Mouse (Mus musculus): Measurements from ENCODE around the gene Mfsd4b3. TPM values are rescaled to one million over a fixed set of nuclear protein-coding genes. Genes with fewer than 3 reads are reported as not detected.
A peak's percentile ranks its signal among the peaks of the same experiment; 100 is the strongest.
"Not testable (repeated sequence)": the region's sequence is repeated elsewhere in the genome, so short reads cannot be mapped to it uniquely, and the experiment has no call there.

Gene Mfsd4b3
- 0.15 and 0.23 TPM in 2 replicates for polyA plus RNA-seq (2016; fragmentation: Nextera tagmentation; extraction: Ambion mirVana)

DNA sequence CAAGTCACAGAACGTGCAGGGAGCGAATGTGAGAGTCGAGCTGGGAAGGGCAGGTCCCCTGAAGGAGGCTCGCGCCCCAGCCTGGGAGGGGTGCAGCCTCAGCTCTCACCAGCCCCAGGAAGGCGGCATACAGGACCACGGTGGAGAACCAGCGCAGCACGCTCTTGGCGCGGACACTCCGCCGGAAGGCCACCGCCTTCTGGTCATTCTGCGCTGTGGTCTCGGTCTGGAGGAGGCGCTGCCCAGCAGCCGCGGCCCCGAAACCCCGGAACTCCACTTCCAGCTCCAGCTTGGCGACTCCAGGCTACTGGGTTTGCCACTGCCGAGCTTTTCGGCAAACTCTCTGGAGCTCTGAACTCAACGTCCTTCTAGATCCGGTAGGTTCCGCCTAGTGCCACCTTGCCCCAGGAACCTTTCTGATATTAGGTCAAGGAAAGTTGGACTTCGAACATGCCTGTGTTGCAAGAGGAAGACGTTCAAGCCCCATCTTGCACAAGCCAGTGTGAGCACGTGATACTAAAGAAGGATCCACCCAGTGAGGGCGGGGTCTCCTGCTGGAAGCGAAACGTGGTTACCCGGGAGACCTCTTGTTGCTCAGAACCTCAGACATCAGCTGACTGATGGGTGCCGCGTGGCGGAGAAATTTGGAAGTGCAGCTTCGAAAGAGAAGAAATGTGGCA is at the start of gene Mfsd4b3:
Gene Mfsd4b3 (minus strand): TSS at position 393 of the 680 bp plus-strand sequence.
- WGBS, result 0% methylated on average over 38 of the region's 38 CpGs
- H3K4me2 ChIP-seq, result peak within 1 kb of the TSS; percentile 96
- H3K4me1 ChIP-seq (replicated peaks), result peaks cover 5% of the 10 kb centered on the region
- H3K27me3 ChIP-seq, result no peaks in the 10 kb centered on the region
- no peaks in the 10 kb centered on the region for H3K9me3 ChIP-seq
- H3K4me3 ChIP-seq (replicated peaks), result peak within 1 kb of the TSS; percentile 56
- H3K27ac ChIP-seq, result 0 out of 2 replicates have a peak within 1 kb of the TSS, but pooled peaks have one; percentile 12
- peak; percentile 96 for ATAC-seq (ENCODE audit: insufficient number of reproducible peaks, insufficient read depth, low FRiP score, low TSS enrichment, low read depth)
- H3K36me3 ChIP-seq, result no peaks in the 10 kb centered on the region
- peak within 1 kb of the TSS; percentile 61 for H3K9ac ChIP-seq (replicated peaks)

- Histone ChIP-seq H3K4me2 (no peak overlapping the region), H3K9me3 (no peaks in the 10 kb centered on the region)
Measured at GRCm38 (mm10) chr10:40009591-40009990, 49.6 kb upstream of the Mfsd4b3 start.

GRCm38 (mm10) chr10:40008847-40009246 is 48.9 kb upstream of the Mfsd4b3 start:
- 69% methylated on average over 4 of the region's 4 CpGs for WGBS
- not testable (repeated sequence) for H3K4me2 ChIP-seq; H3K27ac ChIP-seq; H3K36me3 ChIP-seq; H3K27me3 ChIP-seq; H3K9me3 ChIP-seq; H3K4me3 ChIP-seq (replicated peaks); ATAC-seq (ENCODE audit: insufficient number of reproducible peaks, insufficient read depth, low FRiP score, low TSS enrichment, low read depth); H3K9ac ChIP-seq (replicated peaks)
- H3K4me1 ChIP-seq (replicated peaks), result peaks cover 15% of the 10 kb centered on the region

More at GRCm38 (mm10) chr10:40009591-40009990, 49.6 kb upstream of the Mfsd4b3 start:
- H3K27me3 ChIP-seq, result 0 out of 2 replicates have a peak, but pooled peaks cover 3% of the 10 kb centered on the region
- no peaks in the 10 kb centered on the region for H3K36me3 ChIP-seq
- H3K4me3 ChIP-seq (replicated peaks), result no peak overlapping the region
- peaks cover 14% of the 10 kb centered on the region for H3K4me1 ChIP-seq (replicated peaks)
- H3K9ac ChIP-seq (replicated peaks), result no peak overlapping the region
- no peak for ATAC-seq (ENCODE audit: insufficient number of reproducible peaks, insufficient read depth, low FRiP score, low TSS enrichment, low read depth)
- 87% methylated on average over 11 of the region's 11 CpGs for WGBS
- H3K27ac ChIP-seq, result no peak overlapping the region

DNA sequence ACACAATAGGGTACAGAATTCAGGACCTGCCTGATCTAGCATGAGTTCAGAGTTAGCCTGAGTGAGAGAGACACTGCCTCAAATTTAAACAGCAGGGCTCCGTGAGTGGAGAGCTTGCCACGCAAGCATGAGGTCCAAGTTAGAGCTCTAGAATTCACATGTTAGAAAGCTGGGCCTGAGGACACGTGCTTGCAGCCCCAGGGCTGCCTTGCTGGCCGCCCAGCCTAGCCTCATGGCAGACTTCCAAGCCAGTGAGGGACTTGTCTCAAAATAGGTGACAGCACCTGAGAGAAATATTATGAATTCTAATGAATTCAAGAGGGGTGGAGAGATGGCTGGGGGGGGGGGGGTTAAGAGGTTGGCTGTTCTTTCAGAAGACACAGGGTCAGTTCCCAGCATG is 48.0 kb upstream of the Mfsd4b3 start:
- 90% methylated on average over 4 of the region's 4 CpGs for WGBS
- Histone ChIP-seq H3K27me3 (0 out of 2 replicates have a peak, but pooled peaks cover 3% of the 10 kb centered on the region), H3K4me2 (no peak overlapping the region), H3K9me3 (no peaks in the 10 kb centered on the region), H3K4me1 (replicated peaks) (peaks cover 15% of the 10 kb centered on the region), H3K9ac (replicated peaks) (no peak overlapping the region), H3K4me3 (replicated peaks) (no peak overlapping the region), H3K36me3 (no peaks in the 10 kb centered on the region), H3K27ac (no peak overlapping the region)
- no peak for ATAC-seq (ENCODE audit: insufficient number of reproducible peaks, insufficient read depth, low FRiP score, low TSS enrichment, low read depth)

- no peak overlapping the region for H3K4me2 ChIP-seq
- H3K27ac ChIP-seq, result no peak overlapping the region
- H3K9ac ChIP-seq (replicated peaks), result no peak overlapping the region
- no peaks in the 10 kb centered on the region for H3K36me3 ChIP-seq
- WGBS, result 83% methylated on average over 10 of the region's 10 CpGs
- ATAC-seq (ENCODE audit: insufficient number of reproducible peaks, insufficient read depth, low FRiP score, low TSS enrichment, low read depth), result no peak
- no peaks in the 10 kb centered on the region for H3K9me3 ChIP-seq
- 0 out of 2 replicates have a peak, but pooled peaks cover 3% of the 10 kb centered on the region for H3K27me3 ChIP-seq
- H3K4me1 ChIP-seq (replicated peaks), result peaks cover 15% of the 10 kb centered on the region
- H3K4me3 ChIP-seq (replicated peaks), result no peak overlapping the region
Measured at GRCm38 (mm10) chr10:40006963-40007362, 47.0 kb upstream of the Mfsd4b3 start.

GRCm38 (mm10) chr10:40000746-40001145 is 40.8 kb upstream of the Mfsd4b3 start:
- no peaks in the 10 kb centered on the region for H3K27me3 ChIP-seq
- H3K9ac ChIP-seq (replicated peaks), result no peak overlapping the region
- WGBS, result 95% methylated on average over 2 of the region's 2 CpGs
- H3K36me3 ChIP-seq, result no peaks in the 10 kb centered on the region
- H3K9me3 ChIP-seq, result no peaks in the 10 kb centered on the region
- no peak overlapping the region for H3K27ac ChIP-seq
- H3K4me2 ChIP-seq, result no peak overlapping the region
- peaks cover 13% of the 10 kb centered on the region for H3K4me1 ChIP-seq (replicated peaks)
- ATAC-seq (ENCODE audit: insufficient number of reproducible peaks, insufficient read depth, low FRiP score, low TSS enrichment, low read depth), result no peak
- no peak overlapping the region for H3K4me3 ChIP-seq (replicated peaks)

DNA sequence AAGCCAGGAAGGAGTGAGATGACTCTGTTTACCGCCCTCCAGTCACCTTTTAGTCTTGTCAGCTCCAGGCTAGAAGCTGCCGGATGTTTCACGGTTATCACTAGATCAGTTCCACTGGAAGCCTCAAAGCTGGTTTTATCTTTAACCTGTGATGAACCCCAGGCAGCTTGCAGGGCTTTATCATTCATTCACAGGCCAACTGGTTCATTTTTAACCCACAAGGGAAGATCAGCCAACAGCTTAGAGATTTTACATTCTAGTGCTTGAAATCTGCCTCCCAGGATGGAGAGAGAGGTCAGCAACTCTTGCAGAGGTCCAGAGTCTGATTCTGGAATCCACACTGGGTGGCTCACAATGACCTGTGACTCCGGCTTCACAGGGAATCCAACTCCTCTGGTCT is 31.2 kb upstream of the Mfsd4b3 start:
- H3K27me3 ChIP-seq, result no peaks in the 10 kb centered on the region; the same call in 1 of the 2 replicates
- H3K4me2 ChIP-seq, result no peak overlapping the region
- no peak overlapping the region for H3K9ac ChIP-seq (replicated peaks)
- WGBS, result 80% methylated on average over 4 of the region's 4 CpGs
- H3K4me1 ChIP-seq (replicated peaks), result no peaks in the 10 kb centered on the region
- no peak for ATAC-seq (ENCODE audit: insufficient number of reproducible peaks, insufficient read depth, low FRiP score, low TSS enrichment, low read depth)
- H3K27ac ChIP-seq, result no peak overlapping the region
- H3K4me3 ChIP-seq (replicated peaks), result no peak overlapping the region
- no peaks in the 10 kb centered on the region for H3K36me3 ChIP-seq
- H3K9me3 ChIP-seq, result no peaks in the 10 kb centered on the region

- Histone ChIP-seq H3K36me3 (no peaks in the 10 kb centered on the region), H3K4me3 (replicated peaks) (no peak within 1 kb of the TSS), H3K9ac (replicated peaks) (no peak within 1 kb of the TSS), H3K9me3 (no peaks in the 10 kb centered on the region), H3K4me1 (replicated peaks) (no peaks in the 10 kb centered on the region), H3K27me3 (no peaks in the 10 kb centered on the region; the same call in 1 of the 2 replicates), H3K27ac (no peak within 1 kb of the TSS), H3K4me2 (no peak within 1 kb of the TSS)
- no peak for ATAC-seq (ENCODE audit: insufficient number of reproducible peaks, insufficient read depth, low FRiP score, low TSS enrichment, low read depth)
- WGBS, result 90% methylated on average over 12 of the region's 12 CpGs
Measured at GRCm38 (mm10) chr10:39986466-39986865, 26.5 kb upstream of the Mfsd4b3 start, which contains the start of gene Mfsd4b5. TSS of gene Mfsd4b5 (minus strand) at chr10:39986646.

DNA sequence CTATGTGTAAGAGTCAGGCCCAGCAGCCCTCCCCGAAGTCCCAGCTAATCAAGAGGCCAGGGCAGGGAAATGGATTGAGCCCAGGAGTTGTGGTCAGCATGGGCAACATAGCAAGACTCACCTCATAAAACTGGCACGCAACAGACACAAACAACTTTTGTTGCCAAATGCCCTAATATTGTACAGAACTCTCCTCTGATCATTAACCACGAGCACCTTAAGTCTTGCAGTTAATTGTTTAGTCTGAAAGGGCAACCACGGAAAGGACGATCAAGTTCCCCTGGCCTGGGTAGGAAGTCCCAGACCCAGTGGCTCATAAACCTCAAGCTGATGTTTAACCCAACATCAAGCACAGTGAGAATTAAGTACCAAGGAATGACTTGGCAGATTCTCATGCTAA is 22.7 kb upstream of the Mfsd4b3 start:
- no peaks in the 10 kb centered on the region for H3K27me3 ChIP-seq
- H3K27ac ChIP-seq, result no peak overlapping the region
- H3K4me1 ChIP-seq (replicated peaks), result no peaks in the 10 kb centered on the region
- no peak overlapping the region for H3K4me3 ChIP-seq (replicated peaks)
- peaks cover 8% of the 10 kb centered on the region for H3K9me3 ChIP-seq
- H3K36me3 ChIP-seq, result no peaks in the 10 kb centered on the region
- H3K9ac ChIP-seq (replicated peaks), result no peak overlapping the region
- ATAC-seq (ENCODE audit: insufficient number of reproducible peaks, insufficient read depth, low FRiP score, low TSS enrichment, low read depth), result no peak
- 37% methylated on average over 5 of the region's 5 CpGs for WGBS
- H3K4me2 ChIP-seq, result no peak overlapping the region

- no peak overlapping the region for H3K27ac ChIP-seq
- 97% methylated on average over 1 of the region's 1 CpGs for WGBS
- H3K27me3 ChIP-seq, result no peaks in the 10 kb centered on the region
- ATAC-seq (ENCODE audit: insufficient number of reproducible peaks, insufficient read depth, low FRiP score, low TSS enrichment, low read depth), result no peak
- H3K4me2 ChIP-seq, result no peak overlapping the region
- H3K9ac ChIP-seq (replicated peaks), result no peak overlapping the region
- no peaks in the 10 kb centered on the region for H3K36me3 ChIP-seq
- H3K4me1 ChIP-seq (replicated peaks), result no peaks in the 10 kb centered on the region
- peaks cover 14% of the 10 kb centered on the region for H3K9me3 ChIP-seq
- no peak overlapping the region for H3K4me3 ChIP-seq (replicated peaks)
Measured at GRCm38 (mm10) chr10:39978231-39978630, 18.3 kb upstream of the Mfsd4b3 start.

- H3K27ac ChIP-seq, result no peak overlapping the region
- ATAC-seq (ENCODE audit: insufficient number of reproducible peaks, insufficient read depth, low FRiP score, low TSS enrichment, low read depth), result no peak
Measured at GRCm38 (mm10) chr10:39977346-39977745, 17.4 kb upstream of the Mfsd4b3 start.

GRCm38 (mm10) chr10:39975771-39976170 is 15.8 kb upstream of the Mfsd4b3 start:
- peaks cover 14% of the 10 kb centered on the region for H3K9me3 ChIP-seq
- H3K4me2 ChIP-seq, result no peak overlapping the region
- WGBS, result 49% methylated on average over 2 of the region's 2 CpGs
- H3K4me1 ChIP-seq (replicated peaks), result no peaks in the 10 kb centered on the region
- H3K27me3 ChIP-seq, result no peaks in the 10 kb centered on the region
- ATAC-seq (ENCODE audit: insufficient number of reproducible peaks, insufficient read depth, low FRiP score, low TSS enrichment, low read depth), result no peak
- no peak overlapping the region for H3K4me3 ChIP-seq (replicated peaks)
- no peaks in the 10 kb centered on the region for H3K36me3 ChIP-seq
- H3K27ac ChIP-seq, result no peak overlapping the region
- H3K9ac ChIP-seq (replicated peaks), result no peak overlapping the region

More at GRCm38 (mm10) chr10:39977346-39977745, 17.4 kb upstream of the Mfsd4b3 start:
- Histone ChIP-seq H3K9ac (replicated peaks) (no peak overlapping the region), H3K27me3 (no peaks in the 10 kb centered on the region), H3K4me1 (replicated peaks) (no peaks in the 10 kb centered on the region), H3K4me2 (no peak overlapping the region), H3K4me3 (replicated peaks) (no peak overlapping the region), H3K36me3 (no peaks in the 10 kb centered on the region), H3K9me3 (peaks cover 14% of the 10 kb centered on the region)
- WGBS, result 92% methylated on average over 4 of the region's 4 CpGs
